Mouse (Mus musculus) megakaryocyte, embryonic 14.5 days (primary cell): Measurements from ENCODE around the gene Exosc7. TPM values are rescaled to one million over a fixed set of nuclear protein-coding genes. Genes with fewer than 3 reads are reported as not detected.

Source experiments
- H3K27me3 ChIP-seq: replicated peaks from 2 replicates; pipeline ENCODE3; 2012; ENCODE audit warnings: inconsistent platforms
- H3K36me3 ChIP-seq: replicated peaks from 2 replicates; pipeline ENCODE3; 2012; ENCODE audit warnings: low read length, inconsistent platforms, mixed read lengths
- H3K4me1 ChIP-seq: 2 replicates; pipeline ENCODE4 v1.6.1; 2012; ENCODE audit warnings: inconsistent platforms
- H3K4me3 ChIP-seq: replicated peaks from 2 replicates; pipeline ENCODE3; 2012; ENCODE audit warnings: moderate library complexity, mild to moderate bottlenecking, inconsistent platforms
- H3K9me3 ChIP-seq: 2 replicates; pipeline ENCODE4 v1.6.1; 2012; ENCODE audit warnings: inconsistent platforms
- FLI1 ChIP-seq: IDR thresholded peaks from 2 replicates; pipeline ENCODE4 v1.6.1; 2012; ENCODE audit warnings: low read length, inconsistent platforms, mixed read lengths
- GATA1 ChIP-seq: IDR thresholded peaks from 3 replicates; pipeline ENCODE4 v1.6.1; 2012; ENCODE audit warnings: mixed read lengths, low read length, inconsistent platforms, borderline replicate concordance
- polyA plus RNA-seq: library from polyadenylated mRNA; stranded (reverse); fragments of >175 nt; gene quantifications from 2 replicates; pipeline ENCODE4 v1.2.3, GENCODE M21; 2012; ENCODE audit warnings: low replicate concordance; ENCODE audit not compliant: insufficient read depth

Exosc7 gene
- polyA plus RNA-seq, 1 experiment = 10.5 TPM

- peaks cover 83% of the 10 kb centered on the region for H3K36me3 ChIP-seq
Observed at GRCm38 (mm10) chr9:123136953-123137682, 24.1 kb downstream of the Exosc7 start.

GRCm38 (mm10) chr9:123138891-123139474 lies 26.0 kb downstream of the Exosc7 start:
- peaks cover 75% of the 10 kb centered on the region for H3K36me3 ChIP-seq
- no peaks in the 10 kb centered on the region for H3K9me3 ChIP-seq
- no peaks in the 10 kb centered on the region for H3K27me3 ChIP-seq
- H3K4me1 ChIP-seq = peaks cover 25% of the 10 kb centered on the region
- no peak overlapping the region for H3K4me3 ChIP-seq
- no peak for TF ChIP-seq GATA1
- TF ChIP-seq FLI1 = no peak

More at GRCm38 (mm10) chr9:123136953-123137682, 24.1 kb downstream of the Exosc7 start:
- TF ChIP-seq GATA1 (no peak), FLI1 (no peak)
- Histone ChIP-seq H3K27me3 (no peaks in the 10 kb centered on the region), H3K4me1 (peaks cover 25% of the 10 kb centered on the region), H3K9me3 (no peaks in the 10 kb centered on the region), H3K4me3 (no peak overlapping the region)

- no peaks in the 10 kb centered on the region for H3K27me3 ChIP-seq
- H3K36me3 ChIP-seq = peaks cover 68% of the 10 kb centered on the region
- peaks cover 25% of the 10 kb centered on the region for H3K4me1 ChIP-seq
- H3K4me3 ChIP-seq = no peak overlapping the region
- H3K9me3 ChIP-seq = no peaks in the 10 kb centered on the region
- TF ChIP-seq GATA1 (no peak), FLI1 (no peak)
Observed at GRCm38 (mm10) chr9:123139887-123140614, 27.0 kb downstream of the Exosc7 start.

- TF ChIP-seq FLI1 (no peak), GATA1 (no peak)
- Histone ChIP-seq H3K4me1 (peaks cover 33% of the 10 kb centered on the region), H3K4me3 (no peak overlapping the region), H3K27me3 (peaks cover 10% of the 10 kb centered on the region), H3K36me3 (peaks cover 9% of the 10 kb centered on the region), H3K9me3 (no peaks in the 10 kb centered on the region)
Observed at GRCm38 (mm10) chr9:123148430-123148829, 35.4 kb downstream of the Exosc7 start.

- Histone ChIP-seq H3K9me3 (no peaks in the 10 kb centered on the region), H3K36me3 (no peaks in the 10 kb centered on the region), H3K4me3 (no peak within 1 kb of the TSS), H3K4me1 (peaks cover 48% of the 10 kb centered on the region), H3K27me3 (peaks cover 10% of the 10 kb centered on the region)
- no peak for TF ChIP-seq FLI1
- no peak for TF ChIP-seq GATA1
Observed at GRCm38 (mm10) chr9:123150241-123151020, 37.4 kb downstream of the Exosc7 start, which contains the start of gene Clec3b. Gene Clec3b, plus strand, starts transcription at chr9:123150946.

- no peak overlapping the region for H3K4me3 ChIP-seq
- H3K9me3 ChIP-seq = no peaks in the 10 kb centered on the region
- no peaks in the 10 kb centered on the region for H3K36me3 ChIP-seq
- peaks cover 10% of the 10 kb centered on the region for H3K27me3 ChIP-seq
- TF ChIP-seq GATA1 = no peak
- no peak for TF ChIP-seq FLI1
- peaks cover 51% of the 10 kb centered on the region for H3K4me1 ChIP-seq
Observed at GRCm38 (mm10) chr9:123151561-123151960, 38.5 kb downstream of the Exosc7 start.

GRCm38 (mm10) chr9:123152026-123152425 lies 39.0 kb downstream of the Exosc7 start:
- Histone ChIP-seq H3K9me3 (no peaks in the 10 kb centered on the region), H3K4me1 (peaks cover 51% of the 10 kb centered on the region), H3K4me3 (no peak overlapping the region), H3K36me3 (no peaks in the 10 kb centered on the region), H3K27me3 (peaks cover 13% of the 10 kb centered on the region)
- TF ChIP-seq FLI1 (no peak), GATA1 (no peak)

GRCm38 (mm10) chr9:123153121-123153520 lies 40.1 kb downstream of the Exosc7 start:
- H3K27me3 ChIP-seq = peaks cover 9% of the 10 kb centered on the region
- H3K9me3 ChIP-seq = no peaks in the 10 kb centered on the region
- TF ChIP-seq GATA1 (no peak), FLI1 (no peak)
- H3K36me3 ChIP-seq = no peaks in the 10 kb centered on the region
- H3K4me1 ChIP-seq = peaks cover 52% of the 10 kb centered on the region
- H3K4me3 ChIP-seq = peak overlapping the region; percentile 14

- TF ChIP-seq FLI1 = no peak
- TF ChIP-seq GATA1 = no peak
- Histone ChIP-seq H3K4me3 (no peak overlapping the region), H3K9me3 (no peaks in the 10 kb centered on the region), H3K4me1 (peaks cover 74% of the 10 kb centered on the region), H3K27me3 (peaks cover 3% of the 10 kb centered on the region), H3K36me3 (peaks cover 6% of the 10 kb centered on the region)
Observed at GRCm38 (mm10) chr9:123156910-123157361, 43.9 kb downstream of the Exosc7 start.

GRCm38 (mm10) chr9:123157699-123158098 lies 44.7 kb downstream of the Exosc7 start:
- TF ChIP-seq GATA1 (no peak), FLI1 (no peak)
- Histone ChIP-seq H3K4me1 (peaks cover 75% of the 10 kb centered on the region), H3K4me3 (no peak overlapping the region), H3K36me3 (peaks cover 6% of the 10 kb centered on the region), H3K27me3 (peaks cover 3% of the 10 kb centered on the region), H3K9me3 (no peaks in the 10 kb centered on the region)
